Mouse (Mus musculus): ENCODE data around the gene Gm28305. TPM values are rescaled to one million over a fixed set of nuclear protein-coding genes. Genes with fewer than 3 reads are reported as not detected.

Gene Gm28305
- total RNA-seq, 1 experiment from 2014 or later = not detected

Other genes with a start within 250 kb of the Gm28305 start
- 5.6 and 7.8 TPM in 2 replicates for gene Nphp3, start 38.1 kb upstream of the Gm28305 start, total RNA-seq (2021)
- gene Uba5, start 22.5 kb downstream of the Gm28305 start, total RNA-seq (2021) = 42.2 and 45.8 TPM in 2 replicates
- 66.5 and 74.1 TPM in 2 replicates for gene Acad11, start 22.7 kb downstream of the Gm28305 start, total RNA-seq (2021)
- gene Ackr4, start 86.3 kb downstream of the Gm28305 start, total RNA-seq (2021) = 0.18 TPM in 1 of 2 replicates, not detected in the other
- 40.5 and 49.8 TPM in 2 replicates for gene Dnajc13, start 222.3 kb downstream of the Gm28305 start, total RNA-seq (2021)